Mouse (Mus musculus): ENCODE data around the gene Smchd1. TPM values are rescaled to one million over a fixed set of nuclear protein-coding genes. Genes with fewer than 3 reads are reported as not detected.
"Not testable (repeated sequence)": the region's sequence is repeated elsewhere in the genome, so short reads cannot be mapped to it uniquely, and the experiment has no call there.

The Smchd1 gene
- polyA plus RNA-seq, 1 experiment from 2014 or later, result 68.3 TPM

- no peak for ATAC-seq (ENCODE audit: borderline replicate concordance, extremely low read depth, low FRiP score, low TSS enrichment)
- no peaks in the 10 kb centered on the region for H3K9me3 ChIP-seq
- H3K4me1 ChIP-seq, result peaks cover 14% of the 10 kb centered on the region; the same call in 1 of the 2 replicates
- WGBS, result 84% methylated on average over 7 of the region's 7 CpGs
- H3K27ac ChIP-seq, result no peak overlapping the region
- no peaks in the 10 kb centered on the region for H3K36me3 ChIP-seq
- H3K4me2 ChIP-seq, result no peak overlapping the region
- no peaks in the 10 kb centered on the region for H3K27me3 ChIP-seq
- H3K4me3 ChIP-seq, result no peak overlapping the region
- H3K9ac ChIP-seq, result no peak overlapping the region
Measured at GRCm38 (mm10) chr17:71483418-71484060, 8.4 kb upstream of the Smchd1 start.

GRCm38 (mm10) chr17:71479381-71479901, 4.3 kb upstream of the Smchd1 start:
- H3K9ac ChIP-seq, result no peak overlapping the region
- 44% methylated on average over 5 of the region's 5 CpGs for WGBS
- H3K36me3 ChIP-seq, result no peaks in the 10 kb centered on the region
- H3K9me3 ChIP-seq, result no peaks in the 10 kb centered on the region
- H3K4me1 ChIP-seq, result 0 out of 2 replicates have a peak, but pooled peaks cover 4% of the 10 kb centered on the region
- ATAC-seq (ENCODE audit: borderline replicate concordance, extremely low read depth, low FRiP score, low TSS enrichment), result no peak
- no peak overlapping the region for H3K4me3 ChIP-seq
- H3K27ac ChIP-seq, result no peak overlapping the region
- H3K27me3 ChIP-seq, result no peaks in the 10 kb centered on the region
- H3K4me2 ChIP-seq, result no peak overlapping the region

- H3K4me3 ChIP-seq, result no peak overlapping the region
- H3K27ac ChIP-seq, result no peak overlapping the region
- WGBS, result 98% methylated on average over 8 of the region's 8 CpGs
- no peak overlapping the region for H3K9ac ChIP-seq
- no peak overlapping the region for H3K4me2 ChIP-seq
- H3K27me3 ChIP-seq, result no peaks in the 10 kb centered on the region
- peaks cover 8% of the 10 kb centered on the region; the same call in 1 of the 2 replicates for H3K4me1 ChIP-seq
- H3K36me3 ChIP-seq, result no peaks in the 10 kb centered on the region
- no peak for ATAC-seq (ENCODE audit: borderline replicate concordance, extremely low read depth, low FRiP score, low TSS enrichment)
- H3K9me3 ChIP-seq, result no peaks in the 10 kb centered on the region
Measured at GRCm38 (mm10) chr17:71477481-71477880, 2.3 kb upstream of the Smchd1 start.

- H3K36me3 ChIP-seq, result no peaks in the 10 kb centered on the region
- no peaks in the 10 kb centered on the region for H3K9me3 ChIP-seq
- ATAC-seq (ENCODE audit: borderline replicate concordance, extremely low read depth, low FRiP score, low TSS enrichment), result no peak
- H3K4me1 ChIP-seq, result peaks cover 8% of the 10 kb centered on the region; the same call in 1 of the 2 replicates
- H3K4me3 ChIP-seq, result peak overlapping the region; percentile 77
- H3K27ac ChIP-seq, result peak overlapping the region; percentile 98; the same call in 1 of the 2 replicates
- peak overlapping the region; percentile 71 for H3K4me2 ChIP-seq
- H3K9ac ChIP-seq, result 0 out of 2 replicates have a peak overlapping the region, but pooled peaks have one; percentile 86
- no peaks in the 10 kb centered on the region for H3K27me3 ChIP-seq
- 73% methylated on average over 7 of the region's 7 CpGs for WGBS
Measured at GRCm38 (mm10) chr17:71476346-71477020, 1.3 kb upstream of the Smchd1 start.

GRCm38 (mm10) chr17:71475705-71476089, 554 bp upstream of the Smchd1 start:
- under 1% methylated on average over 31 of the region's 31 CpGs for WGBS
- peak overlapping the region; percentile 77 for H3K4me3 ChIP-seq
- peaks cover 8% of the 10 kb centered on the region; the same call in 1 of the 2 replicates for H3K4me1 ChIP-seq
- no peaks in the 10 kb centered on the region for H3K27me3 ChIP-seq
- no peaks in the 10 kb centered on the region for H3K9me3 ChIP-seq
- H3K36me3 ChIP-seq, result no peaks in the 10 kb centered on the region
- H3K4me2 ChIP-seq, result peak overlapping the region; percentile 71
- no peak; the same call in 1 of the 2 replicates for ATAC-seq (ENCODE audit: borderline replicate concordance, extremely low read depth, low FRiP score, low TSS enrichment)
- peak overlapping the region; percentile 98 for H3K27ac ChIP-seq
- H3K9ac ChIP-seq, result peak overlapping the region; percentile 86

- WGBS, result 10% methylated on average over 8 of the region's 8 CpGs
- Histone ChIP-seq H3K9me3 (no peaks in the 10 kb centered on the region), H3K36me3 (no peaks in the 10 kb centered on the region), H3K4me2 (peak overlapping the region; percentile 71), H3K9ac (peak overlapping the region; percentile 86), H3K4me3 (peak overlapping the region; percentile 77), H3K27ac (peak overlapping the region; percentile 98; the same call in 1 of the 2 replicates), H3K4me1 (peaks cover 8% of the 10 kb centered on the region; the same call in 1 of the 2 replicates), H3K27me3 (no peaks in the 10 kb centered on the region)
- no peak for ATAC-seq (ENCODE audit: borderline replicate concordance, extremely low read depth, low FRiP score, low TSS enrichment)
Measured at GRCm38 (mm10) chr17:71474128-71474527, 1.0 kb downstream of the Smchd1 start.

- no peak overlapping the region for H3K27ac ChIP-seq
- ATAC-seq (ENCODE audit: borderline replicate concordance, extremely low read depth, low FRiP score, low TSS enrichment), result no peak
- H3K9me3 ChIP-seq, result no peaks in the 10 kb centered on the region
- H3K4me1 ChIP-seq, result peaks cover 4% of the 10 kb centered on the region; the same call in 1 of the 2 replicates
- no peaks in the 10 kb centered on the region for H3K27me3 ChIP-seq
- H3K4me3 ChIP-seq, result no peak overlapping the region
- H3K36me3 ChIP-seq, result no peaks in the 10 kb centered on the region
- 65% methylated on average over 2 of the region's 2 CpGs for WGBS
- H3K9ac ChIP-seq, result no peak overlapping the region
- no peak overlapping the region for H3K4me2 ChIP-seq
Measured at GRCm38 (mm10) chr17:71471261-71471660, 3.9 kb downstream of the Smchd1 start.

GRCm38 (mm10) chr17:71460312-71460711, 14.8 kb downstream of the Smchd1 start:
- no peak for ATAC-seq (ENCODE audit: borderline replicate concordance, extremely low read depth, low FRiP score, low TSS enrichment)
- peaks cover 38% of the 10 kb centered on the region for H3K36me3 ChIP-seq
- no peak overlapping the region for H3K27ac ChIP-seq
- 91% methylated on average over 3 of the region's 3 CpGs for WGBS
- H3K4me2 ChIP-seq, result no peak overlapping the region
- no peaks in the 10 kb centered on the region for H3K27me3 ChIP-seq
- no peaks in the 10 kb centered on the region for H3K9me3 ChIP-seq
- H3K4me1 ChIP-seq, result no peaks in the 10 kb centered on the region
- H3K9ac ChIP-seq, result no peak overlapping the region
- H3K4me3 ChIP-seq, result no peak overlapping the region

- WGBS, result 95% methylated on average over 2 of the region's 2 CpGs
- peaks cover 42% of the 10 kb centered on the region for H3K36me3 ChIP-seq
Measured at GRCm38 (mm10) chr17:71459818-71460217, 15.3 kb downstream of the Smchd1 start, which contains the start of gene Gm4707. Gene Gm4707, minus strand, starts transcription at chr17:71459918.

GRCm38 (mm10) chr17:71457361-71457760, 17.8 kb downstream of the Smchd1 start:
- not testable (repeated sequence) for H3K4me3 ChIP-seq; H3K4me2 ChIP-seq; H3K27ac ChIP-seq; H3K4me1 ChIP-seq; H3K9me3 ChIP-seq; H3K9ac ChIP-seq; ATAC-seq (ENCODE audit: borderline replicate concordance, extremely low read depth, low FRiP score, low TSS enrichment); H3K27me3 ChIP-seq
- 91% methylated on average over 6 of the region's 6 CpGs for WGBS
- peaks cover 39% of the 10 kb centered on the region for H3K36me3 ChIP-seq

More at GRCm38 (mm10) chr17:71459818-71460217, 15.3 kb downstream of the Smchd1 start, which contains the start of gene Gm4707:
- Histone ChIP-seq H3K27me3 (no peaks in the 10 kb centered on the region), H3K27ac (no peak within 1 kb of the TSS), H3K4me3 (no peak within 1 kb of the TSS), H3K9ac (no peak within 1 kb of the TSS), H3K9me3 (no peaks in the 10 kb centered on the region), H3K4me1 (no peaks in the 10 kb centered on the region), H3K4me2 (no peak within 1 kb of the TSS)
- ATAC-seq (ENCODE audit: borderline replicate concordance, extremely low read depth, low FRiP score, low TSS enrichment), result no peak

- Histone ChIP-seq H3K9me3 (no peaks in the 10 kb centered on the region), H3K4me2 (no peak overlapping the region), H3K36me3 (peaks cover 31% of the 10 kb centered on the region), H3K4me1 (no peaks in the 10 kb centered on the region), H3K27me3 (no peaks in the 10 kb centered on the region), H3K27ac (no peak overlapping the region), H3K9ac (no peak overlapping the region), H3K4me3 (no peak overlapping the region)
- 93% methylated on average over 6 of the region's 6 CpGs for WGBS
- ATAC-seq (ENCODE audit: borderline replicate concordance, extremely low read depth, low FRiP score, low TSS enrichment), result no peak
Measured at GRCm38 (mm10) chr17:71445191-71445590, 30.0 kb downstream of the Smchd1 start.

- no peak overlapping the region for H3K9ac ChIP-seq
- no peaks in the 10 kb centered on the region for H3K27me3 ChIP-seq
- H3K9me3 ChIP-seq, result no peaks in the 10 kb centered on the region
- H3K4me3 ChIP-seq, result no peak overlapping the region
- ATAC-seq (ENCODE audit: borderline replicate concordance, extremely low read depth, low FRiP score, low TSS enrichment), result no peak
- no peak overlapping the region for H3K4me2 ChIP-seq
- no peak overlapping the region for H3K27ac ChIP-seq
- H3K4me1 ChIP-seq, result no peaks in the 10 kb centered on the region
- peaks cover 31% of the 10 kb centered on the region for H3K36me3 ChIP-seq
- WGBS, result 79% methylated on average over 2 of the region's 2 CpGs
Measured at GRCm38 (mm10) chr17:71444718-71445117, 30.4 kb downstream of the Smchd1 start.

Data from lung, embryonic 15.5 days (tissue).